Mouse (Mus musculus) lung, postnatal 4 days (tissue): ENCODE measurements at regions not wholly inside any gene's neighbourhood (a gene's known extent, or its start where the extent isn't known, plus 50 kb on each side); places are given as distances from the start of the nearest gene placed in this dataset.

Source experiments
- DNase-seq, 2 experiments: peaks; one replicate each; pipeline ENCODE4 v3.0.0; 2021

DNA sequence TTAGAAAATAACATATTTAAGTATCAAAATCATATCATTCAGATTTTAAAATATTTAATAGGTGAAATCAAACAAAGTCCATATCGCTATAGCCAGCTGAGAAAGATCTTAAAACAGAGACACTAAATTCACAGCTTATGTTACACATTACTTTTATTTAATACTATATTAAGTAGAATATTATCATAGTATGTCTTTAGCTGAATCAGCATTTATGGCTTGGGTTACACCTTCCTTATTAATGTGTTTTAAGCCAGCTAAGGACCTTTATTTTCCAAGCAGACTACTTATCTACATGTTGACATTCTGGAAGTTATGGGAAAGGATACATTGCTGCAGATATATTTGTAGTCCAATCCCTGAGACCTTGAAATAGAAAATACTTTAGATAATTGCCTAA is 684.9 kb upstream of the Adgrl4 start:
- no peak for DNase-seq

GRCm38 (mm10) chr3:150759854-150760253 is 677.8 kb upstream of the Adgrl4 start:
- DNase-seq: no peak

DNA sequence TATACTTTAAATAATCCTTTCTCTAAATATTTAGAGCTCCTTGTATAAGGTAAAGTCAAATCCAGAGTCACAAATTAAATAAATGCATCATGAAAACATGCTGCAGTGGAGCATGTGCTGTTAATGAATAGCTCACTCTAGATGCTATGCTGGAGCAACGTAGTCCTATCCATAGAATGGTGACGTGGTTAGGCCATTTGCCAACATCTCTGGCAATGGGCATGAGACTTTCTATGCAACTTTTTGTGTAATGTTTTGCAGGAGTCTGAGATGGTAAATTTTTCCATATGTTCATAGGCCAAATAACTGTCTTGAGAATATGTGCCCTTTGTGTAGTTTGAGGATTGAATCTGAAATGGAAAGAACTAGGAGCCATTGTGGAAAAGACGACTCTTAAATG is 653.1 kb upstream of the Adgrl4 start:
- no peak for DNase-seq

- DNase-seq: no peak
These were observed 619.9 kb upstream of the Adgrl4 start for GRCm38 (mm10) chr3:150817807-150818206.

DNA sequence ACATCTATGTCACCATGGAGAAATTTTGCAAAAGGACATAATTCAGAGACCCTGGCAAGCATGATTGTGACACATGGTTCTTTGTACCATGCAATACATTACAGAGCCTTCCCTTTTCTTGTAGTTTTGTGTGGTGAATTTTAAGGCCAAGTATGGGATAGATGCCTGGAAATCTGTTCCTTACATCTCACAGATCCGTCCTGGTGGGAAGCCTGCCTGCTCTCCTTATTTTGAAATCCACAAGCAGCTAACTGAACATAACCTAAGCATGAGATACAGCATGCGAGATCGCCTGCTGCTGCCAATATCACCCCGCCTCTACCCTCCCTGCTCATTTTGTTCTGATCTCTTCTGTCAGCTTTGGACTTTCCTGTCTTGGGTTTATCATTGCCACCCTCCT is 618.3 kb upstream of the Adgrl4 start:
- DNase-seq: no peak

- no peak for DNase-seq
These were observed 617.6 kb upstream of the Adgrl4 start for GRCm38 (mm10) chr3:150820039-150820438.

DNA sequence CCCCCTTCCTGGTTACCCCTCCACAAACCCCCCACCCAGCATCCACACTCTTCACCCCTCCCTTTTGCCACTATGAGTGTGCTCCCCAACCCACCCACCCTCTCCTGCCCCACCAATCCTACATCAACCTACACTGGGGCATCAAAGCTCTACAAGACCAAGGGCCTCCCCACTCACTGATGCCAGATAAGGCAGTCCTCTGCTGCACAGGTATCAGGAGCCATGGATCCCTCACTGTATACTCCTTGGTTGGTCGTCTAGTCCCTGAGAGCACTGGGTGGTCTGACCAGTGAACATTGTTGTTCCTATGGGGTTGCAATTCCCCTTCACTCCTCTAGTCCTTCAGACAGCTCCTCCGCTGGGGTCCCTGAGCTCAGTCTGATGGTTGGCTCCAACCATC is 591.7 kb upstream of the Adgrl4 start:
- no peak for DNase-seq

- DNase-seq: no peak
These were observed 585.6 kb upstream of the Adgrl4 start for GRCm38 (mm10) chr3:150852107-150852506.

GRCm38 (mm10) chr3:150896668-150897067 is 541.0 kb upstream of the Adgrl4 start:
- no peak for DNase-seq

- no peak for DNase-seq
These were observed 527.6 kb upstream of the Adgrl4 start for GRCm38 (mm10) chr3:150910091-150910490.

DNA sequence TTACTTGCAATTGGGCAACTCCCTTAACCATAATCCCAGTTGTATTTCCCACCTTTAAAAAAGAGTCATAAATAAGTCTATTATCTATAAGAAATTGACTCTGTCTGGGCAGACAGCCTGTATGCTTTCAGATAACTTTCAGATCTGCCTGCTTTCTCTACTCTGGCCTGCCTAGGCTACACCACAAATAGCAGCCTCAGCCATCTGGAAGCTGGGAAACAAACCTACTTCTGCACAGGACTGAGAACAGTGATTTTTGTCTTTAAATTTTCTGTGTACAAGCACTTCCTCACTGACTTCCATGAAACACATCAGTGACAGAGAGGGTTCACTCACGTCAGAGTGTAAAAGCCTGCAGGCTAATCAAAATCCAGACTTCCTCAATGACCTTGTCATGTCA is 482.8 kb upstream of the Adgrl4 start:
- no peak for DNase-seq

GRCm38 (mm10) chr3:150999652-151000051 is 438.0 kb upstream of the Adgrl4 start:
- no peak for DNase-seq

- no peak for DNase-seq
These were observed 437.5 kb upstream of the Adgrl4 start for GRCm38 (mm10) chr3:151000217-151000616.

DNA sequence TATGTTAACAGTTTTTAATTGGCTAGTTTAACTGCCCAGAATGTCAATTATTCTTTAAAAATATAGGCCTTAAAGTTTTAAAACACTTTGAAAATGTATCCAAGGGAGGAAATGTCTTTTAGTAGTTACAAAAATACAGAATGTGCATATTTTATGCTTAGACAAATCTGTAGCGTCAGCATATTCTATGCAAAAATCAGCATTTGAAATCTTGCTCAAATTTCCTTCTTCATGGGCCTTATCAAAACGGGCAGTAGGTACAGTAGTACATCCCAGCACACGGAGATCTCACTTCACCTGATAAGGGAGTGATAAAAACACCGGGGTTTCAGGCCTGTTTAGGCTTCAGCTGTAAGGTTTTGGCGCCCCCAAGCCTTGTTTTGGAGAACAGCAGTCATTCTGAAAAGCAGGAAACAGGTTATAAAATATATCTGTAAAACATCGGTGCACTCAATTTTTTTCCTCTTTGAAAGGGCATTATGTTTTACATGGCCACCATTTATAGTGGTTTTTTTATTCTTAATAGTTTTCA is 435.7 kb upstream of the Adgrl4 start:
- DNase-seq: peak in 1 of 2 experiments; percentile 17

- no peak for DNase-seq
These were observed 434.2 kb upstream of the Adgrl4 start for GRCm38 (mm10) chr3:151003524-151003923.

DNA sequence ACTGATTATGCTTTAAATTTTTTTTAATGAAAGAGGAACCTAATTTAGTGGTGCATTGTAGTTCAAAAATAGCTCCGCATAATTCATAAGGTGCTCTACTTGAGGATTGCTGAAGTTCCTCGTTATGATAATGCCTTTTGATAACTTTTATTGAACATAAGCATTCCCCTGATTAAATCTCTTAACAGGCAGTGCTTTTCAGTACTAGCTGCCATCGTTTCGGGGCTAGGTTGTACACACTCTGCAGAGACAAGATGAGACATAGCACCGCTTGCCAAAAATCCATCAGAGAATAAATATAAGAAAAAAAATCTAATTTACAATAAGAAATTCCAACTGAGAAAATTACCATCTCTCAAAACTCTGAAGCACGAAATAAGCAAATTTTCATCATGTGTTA is 433.7 kb upstream of the Adgrl4 start:
- DNase-seq: no peak

DNA sequence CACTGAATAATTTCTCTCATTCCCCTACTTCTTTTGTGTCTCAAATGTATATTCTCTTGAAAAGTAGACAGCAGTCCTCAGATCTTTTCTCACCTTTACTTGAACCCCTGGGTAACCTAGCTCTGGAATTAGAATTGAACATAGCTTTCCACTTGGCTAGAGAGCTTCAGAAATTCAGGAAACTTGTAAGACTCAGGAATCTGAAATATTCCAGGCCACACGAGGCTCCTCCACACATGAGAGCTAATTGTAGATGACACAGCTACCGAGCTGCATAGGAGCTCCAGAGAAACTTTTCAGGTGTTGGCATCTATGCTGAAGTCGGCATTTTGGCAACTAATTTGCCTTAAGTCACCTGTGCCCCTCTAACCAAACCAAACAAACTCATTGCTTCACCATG is 417.7 kb upstream of the Adgrl4 start:
- DNase-seq: no peak

DNA sequence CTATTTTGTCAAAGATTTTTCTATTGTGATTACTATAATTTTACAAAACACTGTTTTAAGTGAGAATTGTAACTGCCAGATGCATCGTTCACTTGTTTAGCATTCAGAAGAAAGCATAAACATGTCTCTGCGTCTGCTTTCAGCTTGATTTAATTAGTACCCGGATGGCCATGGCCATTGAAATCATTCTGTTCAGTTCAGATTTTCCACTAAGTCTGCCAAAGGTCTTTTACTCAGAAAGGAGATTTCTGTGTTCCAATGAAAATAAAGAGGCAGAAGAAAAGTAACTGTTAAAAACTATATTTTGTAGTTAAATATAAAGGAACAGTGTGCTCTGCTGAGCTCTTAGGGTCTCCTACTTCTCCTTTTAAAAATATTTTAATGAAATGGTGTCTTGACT is 380.2 kb upstream of the Adgrl4 start:
- DNase-seq: no peak

- no peak for DNase-seq
These were observed 365.4 kb upstream of the Adgrl4 start for GRCm38 (mm10) chr3:151072322-151072721.

DNA sequence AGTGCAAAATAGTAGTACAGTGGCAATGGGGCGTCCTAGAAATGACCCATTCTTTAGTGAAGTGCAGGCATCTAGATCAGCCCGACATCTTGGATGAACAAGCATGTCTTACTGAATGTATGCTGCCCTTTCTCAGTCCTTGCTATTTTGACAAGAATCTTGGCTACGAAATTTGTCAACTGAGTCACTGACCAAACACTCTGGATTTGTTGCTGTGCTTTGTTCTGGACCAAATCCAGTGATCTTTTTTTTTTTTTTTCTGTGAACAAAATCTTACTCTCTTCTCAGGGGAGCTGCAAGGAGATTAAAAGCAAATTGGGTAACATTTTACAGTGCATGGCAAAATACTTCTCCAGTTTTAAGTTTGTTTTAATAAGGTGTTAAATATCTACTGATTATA is 320.9 kb upstream of the Adgrl4 start:
- no peak for DNase-seq

DNA sequence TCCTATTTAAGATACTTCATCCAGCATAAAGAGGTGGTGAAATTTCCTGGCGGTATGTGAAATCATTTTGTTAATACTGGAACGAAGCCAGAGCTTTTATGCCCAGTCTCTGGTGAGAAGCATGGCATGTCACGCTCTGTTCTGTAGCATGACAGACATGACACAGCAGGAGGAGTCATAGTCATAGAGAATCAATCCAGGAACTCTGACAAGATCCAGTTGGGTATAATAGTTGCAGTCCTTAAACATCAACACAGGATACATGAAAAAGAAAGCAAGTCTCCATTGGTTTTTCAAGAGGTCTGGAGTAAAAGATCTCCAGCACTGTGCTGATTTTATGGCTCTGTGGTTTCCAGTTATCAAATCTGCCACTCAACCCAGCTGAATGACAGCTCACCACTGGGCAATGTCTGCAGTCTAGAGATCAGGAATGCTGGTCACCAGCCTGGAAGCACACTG is 320.1 kb upstream of the Adgrl4 start:
- no peak for DNase-seq

DNA sequence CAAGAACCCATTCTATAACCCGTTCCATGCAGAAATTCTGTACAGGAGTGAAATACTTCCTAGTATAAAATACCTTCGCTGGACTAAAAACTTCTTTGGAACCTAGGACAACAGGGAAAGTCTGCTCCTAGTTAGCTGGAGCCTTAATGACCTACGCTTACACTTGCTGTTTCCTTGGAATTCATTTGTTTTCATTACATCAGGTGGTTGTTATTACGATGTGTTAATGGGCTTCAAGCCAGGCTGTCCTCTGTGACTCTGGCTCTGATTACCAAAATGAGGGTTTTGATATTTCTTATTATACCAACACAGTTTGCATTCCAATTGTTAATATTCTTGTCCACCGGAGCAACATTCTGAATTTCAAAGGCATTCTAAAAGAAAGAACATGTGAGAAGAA is 313.6 kb upstream of the Adgrl4 start:
- no peak for DNase-seq

- no peak for DNase-seq
These were observed 290.8 kb upstream of the Adgrl4 start for GRCm38 (mm10) chr3:151146889-151147288.

DNA sequence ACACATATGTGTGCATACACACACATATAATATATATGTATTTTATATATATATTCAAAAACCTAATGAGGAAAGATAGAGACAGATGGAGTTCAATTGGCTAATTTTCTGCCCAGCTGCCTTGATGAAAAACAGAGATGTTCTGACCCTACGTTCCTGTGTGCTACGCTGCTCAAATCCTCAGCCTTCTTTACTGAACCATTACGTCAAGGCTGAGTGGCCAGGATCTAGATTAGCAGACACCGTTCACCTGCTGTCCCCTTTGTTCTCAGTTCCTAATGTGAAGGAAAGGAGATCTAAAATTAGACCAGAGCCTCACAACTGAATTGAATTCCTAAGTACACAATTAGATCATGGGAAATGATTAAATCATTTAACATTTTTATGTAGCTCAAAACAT is 284.3 kb upstream of the Adgrl4 start:
- DNase-seq: no peak

- DNase-seq: no peak
These were observed 277.2 kb upstream of the Adgrl4 start for GRCm38 (mm10) chr3:151160516-151160915.

DNA sequence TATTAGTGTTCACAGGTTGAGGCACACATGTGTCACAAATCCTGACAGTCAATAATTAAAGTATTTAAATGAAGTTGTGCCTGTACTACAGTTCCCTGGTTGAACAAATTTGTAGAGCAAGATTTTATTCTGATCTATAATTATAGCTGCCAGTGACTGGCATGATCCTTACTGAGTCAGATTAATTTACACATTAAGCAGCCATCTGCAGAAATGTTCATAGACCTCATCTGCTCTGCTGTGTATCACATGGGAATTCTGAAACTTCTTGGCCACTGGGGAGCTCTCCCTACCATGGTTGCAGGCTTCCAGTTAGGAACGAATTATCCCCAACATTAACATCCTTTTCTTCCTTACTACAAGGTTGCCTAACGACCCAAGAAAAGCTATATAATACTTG is 255.6 kb upstream of the Adgrl4 start:
- DNase-seq: no peak
